Mouse (Mus musculus): ENCODE results near the gene Ldlrad3. TPM values are rescaled to one million over a fixed set of nuclear protein-coding genes. Genes with fewer than 3 reads are reported as not detected.

Gene Ldlrad3
- total RNA-seq, 2 experiments from 2014 or later: 6.0 to 6.6 TPM

DNA sequence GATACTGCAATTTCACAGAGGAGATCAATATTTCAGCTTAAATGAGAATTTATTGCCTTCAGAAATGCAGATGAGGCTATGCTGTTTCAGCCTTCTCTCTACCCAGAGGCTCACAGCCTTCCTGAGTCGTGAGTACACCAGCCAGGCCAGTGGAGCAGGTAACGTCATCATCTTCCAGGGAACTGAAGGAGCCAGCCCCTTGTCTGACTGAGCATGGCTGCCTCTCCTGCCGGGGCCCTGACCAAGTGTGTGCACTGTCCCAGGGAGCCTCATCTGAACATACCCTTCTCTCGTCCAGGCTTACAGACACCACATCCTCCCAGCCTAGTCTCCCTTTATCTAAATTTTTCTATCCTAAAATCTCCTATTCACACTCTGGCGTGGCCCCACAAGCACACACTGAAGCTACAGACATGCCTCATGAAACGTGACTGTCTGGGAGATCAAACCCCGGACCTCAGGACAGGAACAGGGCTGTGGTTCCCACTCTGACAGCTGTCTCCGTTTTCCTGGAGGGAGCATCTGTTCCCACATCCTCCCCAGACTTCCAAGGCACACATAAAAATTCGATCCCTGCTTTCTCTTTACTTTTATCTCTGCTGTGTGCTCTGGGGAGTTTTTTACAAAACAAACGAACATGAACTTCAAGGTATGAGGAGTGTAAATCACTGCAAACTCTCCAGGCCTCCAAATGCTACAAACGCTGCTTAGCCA lies 164.7 kb downstream of the Ldlrad3 start:
- intact Hi-C loops (cut with DNase I): no loop called here
- DNase-seq: no peak

DNA sequence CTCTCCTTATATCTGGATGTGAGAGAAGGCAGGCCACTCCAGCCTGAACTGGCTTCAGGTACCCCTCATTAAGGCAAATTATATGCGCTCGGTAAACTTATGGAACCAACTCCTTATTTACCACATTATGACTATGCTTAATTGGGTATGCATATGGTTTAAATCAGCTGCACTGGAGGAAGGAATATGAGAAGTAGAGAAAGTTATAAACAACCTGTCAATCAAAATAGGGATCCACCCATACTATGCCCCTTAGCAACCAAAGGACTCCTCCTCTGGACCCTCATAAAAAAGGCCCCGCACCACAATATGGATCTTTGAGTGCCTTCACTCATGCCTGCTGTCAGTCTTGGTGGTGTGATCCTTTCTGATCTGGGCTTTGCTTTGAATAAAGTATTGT lies 165.6 kb downstream of the Ldlrad3 start:
- intact Hi-C loops (cut with DNase I): no loop called here
- no peak for DNase-seq

DNA sequence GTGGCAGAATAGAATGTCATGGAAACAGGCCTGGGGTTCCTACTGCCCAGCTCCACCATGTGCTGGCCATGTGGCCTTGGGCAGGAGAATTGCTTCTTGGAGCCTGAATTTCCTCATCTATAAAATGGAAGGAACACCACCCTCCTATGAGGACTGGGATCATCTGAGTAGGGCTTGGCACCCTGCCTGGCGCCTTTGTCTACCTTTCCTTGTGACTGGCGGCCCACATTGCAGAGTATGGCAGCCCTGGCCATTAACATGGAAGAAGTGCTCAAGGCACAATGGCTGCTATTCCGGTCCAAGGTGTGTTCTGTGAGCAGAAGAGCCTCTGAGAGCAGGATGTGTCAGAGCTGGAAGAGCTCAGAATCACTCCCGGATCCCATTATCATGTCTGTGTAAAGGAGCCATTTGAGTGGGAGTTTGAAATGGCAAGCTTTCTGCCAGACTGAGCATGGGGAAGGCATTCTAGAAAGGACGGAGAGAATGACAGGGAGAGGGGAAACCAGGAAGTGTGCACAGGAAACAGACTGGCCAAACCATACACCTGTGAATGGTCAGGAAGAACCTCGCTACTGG lies 171.6 kb downstream of the Ldlrad3 start:
- no peak for DNase-seq
- intact Hi-C loops (cut with DNase I): no loop called here

DNA sequence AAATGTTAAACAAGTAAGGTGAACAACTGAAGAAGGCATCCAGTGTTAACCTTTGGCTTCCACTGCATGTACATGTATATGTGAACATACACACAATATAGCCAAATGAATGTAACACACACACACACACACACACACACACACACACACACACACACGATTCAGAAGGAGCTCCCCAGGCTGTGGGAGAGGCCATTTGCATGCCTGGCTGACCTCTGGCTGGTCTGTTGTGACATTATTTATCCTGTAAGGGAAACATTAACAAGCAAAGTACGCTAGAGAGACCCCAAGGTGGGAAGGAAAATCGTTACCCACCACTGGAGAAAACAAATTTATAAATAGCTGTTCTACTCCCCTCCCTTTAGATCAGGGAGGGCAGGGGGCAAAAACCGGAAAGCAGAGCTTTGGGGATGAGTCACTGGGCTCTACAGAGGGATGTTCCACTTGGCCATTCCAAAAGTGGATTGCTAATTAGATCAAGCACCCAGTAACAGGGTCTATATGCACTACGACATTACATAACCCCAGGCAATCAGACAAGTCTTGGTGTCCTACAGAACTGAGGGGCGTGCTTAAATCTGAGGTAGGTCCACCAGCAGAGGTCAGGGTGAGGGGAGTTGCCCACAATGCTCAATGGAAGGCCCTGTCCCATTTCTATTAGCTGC lies 174.7 kb downstream of the Ldlrad3 start:
- intact Hi-C loops (cut with DNase I): no loop called here
- no peak for DNase-seq

DNA sequence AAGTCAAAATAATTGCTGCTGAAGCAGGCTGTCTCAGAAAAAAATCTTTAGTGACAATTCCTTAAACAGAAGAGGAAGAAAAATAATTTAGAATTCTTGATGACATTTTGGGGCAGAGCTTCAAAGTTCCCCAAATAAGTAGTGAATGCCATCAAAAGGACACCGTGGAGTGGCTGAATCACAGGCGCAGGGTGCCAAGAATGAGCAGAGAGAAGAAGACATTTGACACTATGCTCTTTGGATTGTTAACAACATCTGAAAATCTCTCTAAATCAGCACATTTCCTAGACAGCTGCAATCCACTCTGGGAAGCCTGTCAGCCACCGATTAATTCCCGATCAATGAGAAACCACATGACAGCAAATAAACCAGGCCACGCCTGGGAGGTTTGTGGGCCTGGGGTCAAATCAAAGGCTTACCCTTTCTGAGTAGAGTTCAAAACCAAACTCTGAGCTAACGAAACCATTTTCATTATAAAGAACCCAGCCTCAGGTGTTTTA lies 176.4 kb downstream of the Ldlrad3 start:
- intact Hi-C loops (cut with DNase I): no loop called here
- DNase-seq: no peak

DNA sequence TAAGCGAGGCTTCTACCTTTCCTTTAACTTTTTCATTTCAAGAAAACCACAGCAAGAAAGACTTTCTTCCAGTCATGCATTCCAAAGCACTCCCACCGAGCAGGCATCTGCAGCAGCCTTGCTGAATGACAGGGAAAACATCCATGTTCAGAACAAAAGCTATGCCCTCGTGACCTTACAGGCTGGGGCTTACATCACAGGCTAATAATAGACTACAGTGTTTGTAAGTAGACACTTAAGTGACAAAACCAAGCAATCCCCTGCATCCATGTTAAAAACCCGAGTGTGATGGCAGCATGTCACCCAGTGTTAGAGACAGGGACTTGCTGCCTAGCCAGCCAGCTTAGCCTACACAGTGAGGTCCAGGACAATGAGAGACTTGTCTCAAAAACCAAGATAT lies 180.0 kb downstream of the Ldlrad3 start:
- intact Hi-C loops (cut with DNase I): no loop called here
- peak in 1 of 2 experiments; percentile 21 for DNase-seq

DNA sequence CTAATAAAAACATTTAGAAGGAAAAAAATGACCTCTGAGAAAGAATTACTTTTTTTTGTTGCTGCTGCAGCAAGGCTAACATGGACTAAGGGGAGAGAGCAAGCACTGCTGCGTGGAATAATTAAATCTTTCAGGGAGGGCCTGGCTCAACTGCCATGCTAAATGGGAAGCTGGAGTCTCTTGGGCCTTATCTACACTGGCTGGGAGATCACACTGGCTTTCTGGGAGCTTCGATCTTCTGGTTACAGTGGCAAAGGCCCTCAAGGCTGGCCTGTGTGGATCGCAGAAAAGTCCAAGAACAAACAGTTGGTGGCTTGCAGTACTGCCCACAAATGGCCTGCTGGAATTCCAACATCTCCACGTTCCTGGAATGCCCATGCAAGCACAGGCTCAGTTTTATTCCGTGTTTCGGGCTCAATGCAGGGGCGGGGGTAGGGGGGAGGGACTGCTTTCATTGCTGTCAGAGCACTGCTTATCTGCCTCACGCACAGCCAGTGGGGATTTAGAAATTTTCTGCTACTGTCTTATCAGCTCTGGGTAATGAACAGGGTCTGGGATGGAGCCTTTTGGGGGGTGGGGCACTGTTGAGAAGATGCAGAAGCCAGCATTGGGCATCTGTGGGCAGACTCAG lies 180.7 kb downstream of the Ldlrad3 start:
- DNase-seq: no peak
- intact Hi-C loops (cut with DNase I): no loop called here

DNA sequence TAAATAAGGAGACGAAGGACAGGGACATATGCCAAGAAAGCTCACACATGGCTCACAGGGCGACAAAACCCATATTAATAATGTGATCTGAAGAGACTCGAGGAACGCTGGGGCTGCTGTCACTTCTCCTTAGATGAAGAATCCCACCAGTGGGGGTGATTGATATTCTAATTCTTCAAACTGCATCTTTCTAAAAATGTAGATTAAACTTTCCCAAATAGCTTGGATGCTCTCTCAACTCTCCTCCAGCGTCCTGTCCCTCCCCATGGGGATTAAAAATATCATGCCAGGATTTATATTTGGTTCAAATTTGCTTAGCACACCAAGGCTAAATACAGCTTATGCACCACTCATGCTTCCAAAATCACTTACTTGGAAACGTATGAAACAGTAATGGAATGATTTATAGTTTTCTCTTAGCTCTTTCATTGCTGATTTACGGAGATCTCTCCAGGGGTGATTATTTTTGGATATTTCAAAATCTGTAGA lies 182.4 kb downstream of the Ldlrad3 start:
- no peak for DNase-seq
- intact Hi-C loops (cut with DNase I): no loop called here

DNA sequence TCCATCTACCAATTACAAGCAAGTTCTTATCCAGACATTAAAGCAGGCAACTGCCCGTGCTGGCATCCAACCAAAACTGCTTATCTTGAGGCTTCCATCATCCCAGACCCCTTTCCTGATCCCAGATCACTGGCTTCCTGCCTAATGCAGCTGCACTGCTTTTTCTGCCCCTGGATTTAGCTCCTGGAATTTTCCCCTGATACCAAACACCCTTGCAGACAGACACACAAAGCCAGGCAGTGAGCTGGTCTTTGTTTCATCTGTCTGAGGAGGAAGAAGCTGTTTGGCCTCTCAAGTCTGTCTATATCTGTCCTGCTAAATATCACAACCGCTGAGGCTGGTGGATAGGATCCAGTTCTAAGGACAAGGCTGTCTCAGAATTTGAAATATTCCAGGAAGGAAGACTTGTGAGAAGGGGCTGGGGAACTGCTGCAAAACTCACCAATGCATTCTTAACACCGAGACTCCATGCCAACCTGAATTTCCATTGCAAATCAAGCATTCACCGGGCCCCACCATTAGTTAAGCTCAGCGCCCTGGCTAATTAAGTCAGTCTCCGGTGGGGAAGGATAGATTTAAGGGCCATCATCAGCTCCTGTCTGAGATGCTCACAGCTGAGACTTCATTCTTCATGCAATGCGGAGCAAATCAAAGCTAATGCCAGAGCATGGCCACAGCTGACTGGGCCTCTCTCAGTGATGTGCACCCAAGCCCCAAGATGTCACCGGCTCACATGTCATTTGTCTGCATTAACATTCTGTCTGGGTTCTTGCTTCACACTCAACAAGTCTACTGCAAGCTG lies 183.0 kb downstream of the Ldlrad3 start:
- peak; percentile 26 for DNase-seq
- intact Hi-C loops (cut with DNase I): no loop called here

DNA sequence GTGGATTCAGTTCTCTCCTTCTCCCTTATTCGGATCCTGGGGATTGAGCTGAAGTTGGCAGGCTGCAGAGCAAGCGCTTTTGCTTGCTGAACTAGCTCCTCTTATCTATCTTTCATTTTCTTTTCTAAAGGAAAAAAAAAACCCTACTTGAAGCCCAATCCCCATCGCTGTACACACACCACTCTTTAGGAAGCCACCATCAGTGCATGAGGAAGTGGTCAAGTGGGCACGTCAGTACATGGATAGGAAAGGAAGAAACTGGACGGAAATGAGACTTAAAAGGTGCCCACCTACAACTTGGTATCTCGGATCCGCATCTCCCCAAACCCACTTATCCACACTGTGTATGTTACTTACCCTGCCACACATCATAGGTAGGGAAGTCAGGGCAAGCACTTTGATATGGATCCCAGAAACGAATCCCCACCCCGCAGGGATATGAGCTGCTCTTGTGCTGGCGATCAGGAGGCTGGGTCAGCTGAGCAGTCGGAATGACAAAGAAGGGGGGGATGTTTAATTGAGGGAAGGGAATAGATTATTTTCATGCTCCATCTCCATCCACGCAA lies 183.7 kb downstream of the Ldlrad3 start:
- no peak for DNase-seq
- intact Hi-C loops (cut with DNase I): no loop called here

DNA sequence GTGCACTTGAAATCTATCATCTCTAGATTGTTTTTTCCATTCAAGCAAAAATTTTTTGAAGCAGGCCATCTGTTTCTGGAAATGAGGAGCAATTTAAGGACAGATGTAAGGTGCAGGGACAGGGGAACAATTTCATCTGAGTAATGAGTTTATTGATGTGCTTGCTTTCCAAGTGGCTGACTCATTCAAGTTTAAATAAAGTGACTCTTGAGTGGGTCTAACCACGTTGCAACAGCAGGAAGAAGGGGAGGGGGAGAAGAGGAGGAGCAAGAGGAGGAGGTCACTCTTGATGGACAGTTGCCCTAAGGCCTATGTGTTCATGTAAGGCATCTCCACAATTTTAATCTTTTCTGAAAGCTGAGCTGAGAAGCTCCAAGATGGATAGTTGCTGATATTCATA lies 184.5 kb downstream of the Ldlrad3 start:
- DNase-seq: no peak
- intact Hi-C loops (cut with DNase I): no loop called here

DNA sequence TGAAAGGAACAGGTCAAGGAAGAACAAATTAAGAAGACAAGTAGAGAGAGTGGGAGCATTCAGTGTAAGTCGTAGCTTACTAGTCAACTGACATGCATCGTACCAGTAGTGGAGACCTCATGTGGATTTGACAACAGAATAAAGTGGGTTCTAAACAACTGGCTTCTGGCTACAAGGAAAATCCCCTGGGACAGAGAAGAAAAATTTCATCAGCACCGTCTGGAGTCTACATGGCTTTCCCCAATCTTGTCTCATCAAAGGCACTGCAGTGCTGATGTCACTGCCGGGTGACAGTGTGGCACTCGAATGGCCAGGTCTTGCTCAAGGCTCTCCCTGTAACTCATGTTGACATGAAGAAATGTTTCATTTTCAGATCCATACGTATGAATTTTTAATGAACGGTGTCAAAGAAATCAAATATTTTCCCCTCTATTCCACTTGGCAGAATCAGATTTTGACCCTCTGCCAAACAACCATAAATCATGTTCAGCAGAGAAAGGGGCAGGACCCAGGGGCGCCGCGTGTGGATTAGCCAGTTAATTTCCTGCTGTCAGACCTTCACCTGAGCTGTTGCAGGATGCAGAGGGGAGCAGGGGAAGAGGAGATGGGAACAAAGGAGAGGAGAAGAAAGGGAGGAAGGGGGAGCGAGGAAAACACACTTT lies 187.1 kb downstream of the Ldlrad3 start:
- no peak for DNase-seq
- intact Hi-C loops (cut with DNase I): no loop called here

DNA sequence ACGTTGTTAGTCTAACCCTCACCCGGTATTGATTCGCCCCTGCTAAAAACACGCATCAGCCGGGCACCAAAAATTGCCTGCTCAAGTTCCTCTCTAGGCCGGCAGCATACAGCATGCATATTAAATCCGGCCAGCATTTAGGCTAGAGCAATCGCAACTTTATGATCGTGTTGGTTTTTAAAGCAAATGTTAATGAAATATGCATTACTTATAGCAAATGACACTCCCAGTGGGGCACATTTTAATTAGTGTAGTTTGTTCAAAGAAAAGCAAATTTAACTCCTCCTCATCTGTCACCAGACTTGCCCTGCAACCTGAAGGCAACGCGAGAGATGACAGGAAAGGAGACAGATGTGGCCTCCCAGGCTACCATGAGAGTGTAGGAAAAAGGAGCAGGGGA lies 189.2 kb downstream of the Ldlrad3 start:
- intact Hi-C loops (cut with DNase I): no loop called here
- DNase-seq: no peak

DNA sequence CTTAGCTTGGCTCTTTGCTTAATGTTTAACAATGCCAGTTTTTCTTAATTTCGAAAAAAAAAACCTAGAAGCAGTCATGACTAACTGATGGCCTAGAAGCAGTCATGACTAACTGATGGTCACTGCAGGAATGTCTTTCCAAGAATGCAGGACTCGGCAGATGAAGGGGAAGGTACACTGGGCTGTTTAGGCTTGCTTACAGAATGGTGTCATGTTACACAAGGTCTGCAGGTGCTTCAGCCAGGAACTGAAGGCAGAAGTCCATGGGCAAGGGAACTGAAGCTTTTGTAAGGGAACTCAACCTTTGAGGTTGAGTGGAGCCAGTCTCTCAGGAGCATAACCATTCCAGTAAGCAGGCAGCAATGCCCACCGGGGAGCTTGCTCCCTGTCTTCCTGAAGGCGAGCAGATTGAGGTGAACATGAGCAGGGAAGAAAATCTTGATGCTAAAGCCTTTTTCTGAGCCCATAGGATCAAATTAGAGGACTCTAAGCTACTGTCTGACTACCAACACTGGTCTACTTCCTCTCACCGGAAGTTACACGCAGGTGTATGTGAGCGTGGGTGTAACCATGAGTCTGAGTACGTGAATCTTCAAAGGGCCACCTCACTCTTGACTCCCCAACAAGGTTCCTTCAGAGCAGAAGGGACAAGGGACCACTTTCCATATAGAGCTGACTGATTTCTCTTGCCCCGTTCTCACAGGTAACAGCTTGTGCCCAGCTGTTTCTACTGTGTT lies 193.4 kb downstream of the Ldlrad3 start:
- no peak for DNase-seq
- intact Hi-C loops (cut with DNase I): no loop called here

DNA sequence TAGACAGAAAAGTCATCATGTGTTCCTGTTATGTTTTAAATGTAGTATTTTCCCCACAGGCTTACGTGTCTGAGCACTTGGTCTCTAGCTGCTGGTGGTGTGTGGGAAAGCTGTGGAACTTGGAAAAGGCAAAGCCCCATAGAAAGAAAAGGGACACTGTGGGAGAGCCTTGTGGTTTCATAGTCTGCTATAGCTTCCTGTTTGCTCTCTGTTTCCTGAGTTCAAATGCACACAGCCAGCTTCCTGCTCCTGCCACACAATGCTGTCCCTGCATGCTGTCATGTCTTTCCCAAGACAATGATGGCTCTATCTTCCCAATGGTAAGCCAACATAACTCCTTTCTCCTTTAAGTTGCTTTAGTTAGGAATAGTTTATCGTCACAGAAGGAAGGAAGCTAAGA lies 194.5 kb downstream of the Ldlrad3 start:
- intact Hi-C loops (cut with DNase I): no loop called here
- DNase-seq: no peak

DNA sequence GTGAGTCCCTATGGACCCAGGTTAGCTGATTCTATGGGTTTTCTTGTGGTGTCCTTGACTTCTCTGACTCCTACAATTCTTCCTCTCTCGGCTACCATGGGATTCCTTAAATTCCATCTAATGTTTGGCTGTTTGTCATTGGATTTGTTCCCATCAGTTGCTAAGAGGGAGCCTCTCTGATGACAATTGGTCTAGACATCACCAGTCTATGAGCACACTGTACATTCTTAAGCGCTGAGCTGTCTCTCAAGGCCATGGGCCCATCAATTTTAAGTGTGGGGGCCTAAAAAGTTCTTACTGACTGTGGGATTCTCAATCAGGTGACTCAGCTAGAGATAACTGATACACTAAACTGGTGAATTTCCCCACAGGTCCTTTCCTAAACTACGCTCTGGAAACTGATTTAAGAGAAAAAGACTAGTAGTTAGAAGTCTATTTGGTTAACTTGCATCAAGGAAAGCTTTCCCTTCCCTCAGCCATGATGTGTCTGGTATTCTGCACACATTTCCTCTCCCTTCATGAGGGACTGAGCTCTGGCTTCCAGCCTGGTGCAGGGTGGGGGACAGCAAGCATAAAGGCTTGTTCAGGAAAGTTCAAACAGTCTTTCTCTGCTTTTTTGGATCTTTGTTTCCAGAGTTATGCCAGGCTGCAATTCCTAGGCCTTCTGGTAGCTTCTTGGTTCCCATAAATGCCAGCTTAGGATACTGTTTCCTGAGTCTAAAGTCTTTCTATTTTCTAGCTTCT lies 199.7 kb downstream of the Ldlrad3 start:
- intact Hi-C loops (cut with DNase I): no loop called here
- DNase-seq: no peak

DNA sequence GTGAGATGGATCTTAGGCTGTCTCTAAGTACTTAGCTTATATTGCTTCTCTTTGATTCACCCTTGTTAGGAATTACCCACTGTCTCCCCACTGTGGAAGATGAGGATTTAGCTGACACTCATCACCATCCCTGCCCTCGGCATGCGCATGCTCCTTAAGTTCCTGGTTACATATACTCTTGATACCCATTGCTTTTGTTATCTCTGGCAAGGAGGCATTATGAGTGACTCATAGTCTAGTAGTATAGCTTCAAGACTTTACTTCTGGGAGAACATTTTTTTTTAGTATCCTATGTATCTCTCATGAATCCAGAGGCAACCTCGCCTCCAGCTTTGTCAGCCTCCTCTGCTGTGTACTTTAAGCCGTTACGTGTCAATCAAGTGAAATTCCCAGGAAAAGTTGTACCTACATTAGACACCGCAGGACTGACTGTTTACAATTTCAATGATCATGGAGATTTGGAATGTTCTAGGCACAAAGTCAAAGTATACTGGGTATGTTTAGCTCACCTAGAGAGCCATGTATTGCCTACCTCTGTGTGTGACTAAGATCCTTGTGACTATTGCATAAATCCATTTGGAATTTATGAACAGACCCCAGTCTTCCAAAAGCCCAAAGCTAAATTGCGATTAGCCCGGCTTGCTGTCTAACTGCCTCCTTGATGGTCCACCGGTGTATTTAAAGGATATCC lies 202.2 kb downstream of the Ldlrad3 start:
- intact Hi-C loops (cut with DNase I): no loop called here

More for the DNA sequence above, 202.2 kb downstream of the Ldlrad3 start:
- no peak for DNase-seq

Data from heart, postnatal 14 days (tissue).